Mouse (Mus musculus) layer of hippocampus, postnatal 14 days (tissue): Measurements from ENCODE around the gene Uba52. TPM values are rescaled to one million over a fixed set of nuclear protein-coding genes. Genes with fewer than 3 reads are reported as not detected.

Experiments used
- DNase-seq, 2 experiments: peaks; one replicate each; pipeline ENCODE4 v3.0.0; 2021 to 2022; ENCODE audit warnings: low spot score in 2 of 2, mixed read lengths in 1 of 2
- total RNA-seq, 2 experiments: library from RNA; stranded (reverse); gene quantifications; 2 replicates each; pipeline ENCODE4 v1.2.3; 2021

Uba52 gene
- total RNA-seq, 2 experiments from 2014 or later = 1,048 to 1,082 TPM

GRCm38 (mm10) chr8:70487993-70488796 lies 22.4 kb downstream of the Uba52 start:
- DNase-seq = no peak

GRCm38 (mm10) chr8:70486941-70487520 lies 23.6 kb downstream of the Uba52 start, which contains the start of gene Tmem59l:
TSS of gene Tmem59l (minus strand) at chr8:70487358.
- no peak for DNase-seq

- no peak for DNase-seq
Measured at GRCm38 (mm10) chr8:70486191-70486681, 24.4 kb downstream of the Uba52 start.

- DNase-seq = no peak
Measured at GRCm38 (mm10) chr8:70482943-70483342, 27.7 kb downstream of the Uba52 start.

- peak in 1 of 2 experiments; percentile 85 for DNase-seq
Measured at GRCm38 (mm10) chr8:70481908-70482307, 28.7 kb downstream of the Uba52 start.

- DNase-seq = no peak
Measured at GRCm38 (mm10) chr8:70477269-70477982, 33.2 kb downstream of the Uba52 start.

- peak; percentile 86 to 93 for DNase-seq
Measured at GRCm38 (mm10) chr8:70476333-70477268, 34.0 kb downstream of the Uba52 start, which contains the start of gene Klhl26. TSS of gene Klhl26 (minus strand) at chr8:70476968.

- no peak for DNase-seq
Measured at GRCm38 (mm10) chr8:70471856-70472255, 38.7 kb downstream of the Uba52 start.

- no peak for DNase-seq
Measured at GRCm38 (mm10) chr8:70469938-70470337, 40.7 kb downstream of the Uba52 start.

- DNase-seq = no peak
Measured at GRCm38 (mm10) chr8:70469295-70469916, 41.2 kb downstream of the Uba52 start.

- DNase-seq = no peak
Measured at GRCm38 (mm10) chr8:70468733-70469132, 41.9 kb downstream of the Uba52 start.

- no peak for DNase-seq
Measured at GRCm38 (mm10) chr8:70467907-70468306, 42.7 kb downstream of the Uba52 start.

GRCm38 (mm10) chr8:70467229-70467725 lies 43.3 kb downstream of the Uba52 start:
- no peak for DNase-seq

GRCm38 (mm10) chr8:70466771-70467170 lies 43.8 kb downstream of the Uba52 start:
- DNase-seq = no peak

- DNase-seq = no peak
Measured at GRCm38 (mm10) chr8:70466305-70466704, 44.3 kb downstream of the Uba52 start.

GRCm38 (mm10) chr8:70465701-70466100 lies 44.9 kb downstream of the Uba52 start:
- no peak for DNase-seq

GRCm38 (mm10) chr8:70464162-70464561 lies 46.4 kb downstream of the Uba52 start:
- no peak for DNase-seq

- peak; percentile 57 to 80 for DNase-seq
Measured at GRCm38 (mm10) chr8:70463306-70463705, 47.3 kb downstream of the Uba52 start.

- DNase-seq = no peak
Measured at GRCm38 (mm10) chr8:70462516-70462813, 48.1 kb downstream of the Uba52 start.
